Mouse (Mus musculus) ovary, adult 10 weeks (tissue): ENCODE data around the gene Krtap27-1. TPM values are rescaled to one million over a fixed set of nuclear protein-coding genes. Genes with fewer than 3 reads are reported as not detected.

Source experiments
- polyA plus RNA-seq: library from polyadenylated mRNA; stranded (reverse); fragments of 350-450 nt; fragmentation: Illumina TruSeq; extraction: RNeasy Lipid Tissue Mini Kit (QIAGEN cat#74804); gene quantifications from one replicate; pipeline ENCODE4 v1.2.3, GENCODE M21; 2014

The Krtap27-1 gene
- polyA plus RNA-seq, result not detected

GRCm38 (mm10) chr16:88671571-88671970 lies at the start of gene Krtap27-1:
Gene Krtap27-1 (minus strand): TSS chr16:88671671.

GRCm38 (mm10) chr16:88707496-88708012 lies 36.1 kb upstream of the Krtap27-1 start, which contains the start of gene 2310061N02Rik:
Gene 2310061N02Rik (minus strand): TSS chr16:88707962.

GRCm38 (mm10) chr16:88647358-88647846 lies 24.1 kb downstream of the Krtap27-1 start, which contains the start of gene Krtap26-1:
Gene Krtap26-1 (minus strand): TSS chr16:88647796.

GRCm38 (mm10) chr16:88627566-88627965 lies 43.9 kb downstream of the Krtap27-1 start, which contains the start of gene 2310079G19Rik:
Gene 2310079G19Rik (minus strand): TSS chr16:88627666.

Other genes starting within 250 kb of the Krtap27-1 start
- gene Cldn17, start 164.7 kb downstream of the Krtap27-1 start, polyA plus RNA-seq, result not detected
- 4.5 TPM for gene Cldn8, start 108.5 kb downstream of the Krtap27-1 start, polyA plus RNA-seq
- gene Krtap24-1, start 59.4 kb downstream of the Krtap27-1 start, polyA plus RNA-seq, result not detected
- gene 2310079G19Rik, start 44.0 kb downstream of the Krtap27-1 start, polyA plus RNA-seq, result not detected
- gene Krtap26-1, start 23.9 kb downstream of the Krtap27-1 start, polyA plus RNA-seq, result not detected
- not detected for gene 2310061N02Rik, start 36.3 kb upstream of the Krtap27-1 start, polyA plus RNA-seq
- gene Krtap13-1, start 57.2 kb upstream of the Krtap27-1 start, polyA plus RNA-seq, result not detected
- not detected for gene Krtap13, start 80.0 kb upstream of the Krtap27-1 start, polyA plus RNA-seq
- gene 2310034C09Rik, start 87.2 kb upstream of the Krtap27-1 start, polyA plus RNA-seq, result not detected
- not detected for gene 2310057N15Rik, start 102.5 kb upstream of the Krtap27-1 start, polyA plus RNA-seq
- gene Gm5965, start 106.2 kb upstream of the Krtap27-1 start, polyA plus RNA-seq, result not detected
- gene Gm20741, start 140.5 kb upstream of the Krtap27-1 start, polyA plus RNA-seq, result not detected
- not detected for gene Krtap15, start 148.5 kb upstream of the Krtap27-1 start, polyA plus RNA-seq
- not detected for gene Krtap14, start 154.5 kb upstream of the Krtap27-1 start, polyA plus RNA-seq
- not detected for gene Krtap19-1, start 197.7 kb upstream of the Krtap27-1 start, polyA plus RNA-seq
- not detected for gene Krtap19-2, start 202.6 kb upstream of the Krtap27-1 start, polyA plus RNA-seq
- not detected for gene Krtap19-3, start 206.4 kb upstream of the Krtap27-1 start, polyA plus RNA-seq
- not detected for gene Krtap19-4, start 213.4 kb upstream of the Krtap27-1 start, polyA plus RNA-seq
- gene Krtap19-5, start 224.8 kb upstream of the Krtap27-1 start, polyA plus RNA-seq, result not detected